Mouse (Mus musculus): ENCODE measurements around the gene Btf3l4.

The Btf3l4 gene

GRCm38 (mm10) chr4:108832916-108833827, at the start of gene Btf3l4:
Gene Btf3l4, minus strand, starts transcription at chr4:108833614.
- DNase-seq (ENCODE audit: low read depth, low spot score) = peak; percentile 96

- no peak for DNase-seq (ENCODE audit: low read depth, low spot score)
Measured at GRCm38 (mm10) chr4:108878963-108879822, 45.8 kb upstream of the Btf3l4 start, which contains the start of gene Rab3b. Gene Rab3b, plus strand, starts transcription at chr4:108879063.

- DNase-seq (ENCODE audit: low read depth, low spot score) = no peak
Measured at GRCm38 (mm10) chr4:108877901-108878300, 44.5 kb upstream of the Btf3l4 start.

GRCm38 (mm10) chr4:108873746-108874145, 40.3 kb upstream of the Btf3l4 start:
- DNase-seq (ENCODE audit: low read depth, low spot score) = no peak

- DNase-seq (ENCODE audit: low read depth, low spot score) = peak; percentile 76
Measured at GRCm38 (mm10) chr4:108869730-108870374, 36.4 kb upstream of the Btf3l4 start.

- no peak for DNase-seq (ENCODE audit: low read depth, low spot score)
Measured at GRCm38 (mm10) chr4:108866806-108867205, 33.4 kb upstream of the Btf3l4 start.

GRCm38 (mm10) chr4:108848505-108848848, 15.1 kb upstream of the Btf3l4 start, which contains the start of gene A730015C16Rik:
Gene A730015C16Rik, minus strand, starts transcription at chr4:108848619.
- no peak for DNase-seq (ENCODE audit: low read depth, low spot score)

- DNase-seq (ENCODE audit: low read depth, low spot score) = peak; percentile 91
Measured at GRCm38 (mm10) chr4:108847715-108848504, 14.5 kb upstream of the Btf3l4 start, which contains the start of gene Kti12. Gene Kti12, plus strand, starts transcription at chr4:108847785.

GRCm38 (mm10) chr4:108845824-108846569, 12.6 kb upstream of the Btf3l4 start:
- no peak for DNase-seq (ENCODE audit: low read depth, low spot score)

- no peak for DNase-seq (ENCODE audit: low read depth, low spot score)
Measured at GRCm38 (mm10) chr4:108843336-108843735, 9.9 kb upstream of the Btf3l4 start.

- no peak for DNase-seq (ENCODE audit: low read depth, low spot score)
Measured at GRCm38 (mm10) chr4:108841920-108842578, 8.6 kb upstream of the Btf3l4 start.

- no peak for DNase-seq (ENCODE audit: low read depth, low spot score)
Measured at GRCm38 (mm10) chr4:108838031-108838430, 4.6 kb upstream of the Btf3l4 start.

- DNase-seq (ENCODE audit: low read depth, low spot score) = peak; percentile 59
Measured at GRCm38 (mm10) chr4:108835496-108835895, 2.1 kb upstream of the Btf3l4 start.

- DNase-seq (ENCODE audit: low read depth, low spot score) = no peak
Measured at GRCm38 (mm10) chr4:108834971-108835311, 1.5 kb upstream of the Btf3l4 start.

- peak; percentile 95 for DNase-seq (ENCODE audit: low read depth, low spot score)
Measured at GRCm38 (mm10) chr4:108834115-108834970, 929 bp upstream of the Btf3l4 start, which contains the start of gene Txndc12. Gene Txndc12, plus strand, starts transcription at chr4:108834601.

- DNase-seq (ENCODE audit: low read depth, low spot score) = no peak
Measured at GRCm38 (mm10) chr4:108833828-108834114, 357 bp upstream of the Btf3l4 start.

- no peak for DNase-seq (ENCODE audit: low read depth, low spot score)
Measured at GRCm38 (mm10) chr4:108830698-108831097, 2.7 kb downstream of the Btf3l4 start.

GRCm38 (mm10) chr4:108826643-108827042, 6.8 kb downstream of the Btf3l4 start:
- peak; percentile 27 for DNase-seq (ENCODE audit: low read depth, low spot score)

- no peak for DNase-seq (ENCODE audit: low read depth, low spot score)
Measured at GRCm38 (mm10) chr4:108826096-108826495, 7.3 kb downstream of the Btf3l4 start.

All from A20 (cell line).